Mouse (Mus musculus) stomach, embryonic 16.5 days (tissue): ENCODE results near the gene Bcl7a. TPM values are rescaled to one million over a fixed set of nuclear protein-coding genes. Genes with fewer than 3 reads are reported as not detected.

Experiments used
- ATAC-seq: fragments of 200-750 bp; cut with Nextera tagmentation; 2 replicates; pipeline ENCODE4 v1.8.0; 2017; ENCODE audit warnings: moderate number of reproducible peaks, moderate TSS enrichment; ENCODE audit not compliant: insufficient read depth, low FRiP score
- H3K27ac ChIP-seq: fragments of 300-500 bp; sonication (generic); 2 replicates; pipeline ENCODE4 v1.5.1; 2014; ENCODE audit warnings: low read length
- H3K27me3 ChIP-seq: fragments of 300-500 bp; sonication (generic); 2 replicates; pipeline ENCODE4 v1.6.1; 2014; ENCODE audit warnings: low read length, control low read depth, mixed read lengths; ENCODE audit not compliant: control insufficient read depth, insufficient read depth
- H3K36me3 ChIP-seq: fragments of 300-500 bp; sonication (generic); 2 replicates; pipeline ENCODE4 v1.6.1; 2014; ENCODE audit warnings: low read length; ENCODE audit not compliant: control insufficient read depth, insufficient read depth
- H3K4me1 ChIP-seq: fragments of 300-500 bp; sonication (generic); 2 replicates; pipeline ENCODE4 v1.6.1; 2014; ENCODE audit warnings: low read length, control low read depth, mixed read lengths; ENCODE audit not compliant: control insufficient read depth, insufficient read depth
- H3K4me2 ChIP-seq: fragments of 300-500 bp; sonication (generic); 2 replicates; pipeline ENCODE4 v1.6.1; 2014; ENCODE audit warnings: low read depth, low read length, mixed read lengths
- H3K4me3 ChIP-seq: fragments of 300-500 bp; sonication (generic); replicated peaks from 2 replicates; pipeline ENCODE4 v1.5.1; 2014; ENCODE audit warnings: mild to moderate bottlenecking, low read length
- H3K9ac ChIP-seq: fragments of 300-500 bp; sonication (generic); 2 replicates; pipeline ENCODE4 v1.6.1; 2014; ENCODE audit warnings: low read length
- H3K9me3 ChIP-seq: fragments of 300-500 bp; sonication (generic); replicated peaks from 2 replicates; pipeline ENCODE4 v1.6.1; 2016; ENCODE audit warnings: low read length, control low read depth; ENCODE audit not compliant: control insufficient read depth
- WGBS: fragments of 180-500 bp; shearing (Covaris S2); extraction: QIAGEN DNeasy Blood & Tissue Kit; methylation state at CpG from one replicate; pipeline ENCODE4 v1.1.7; 2014; 5-methylcytosine and 5-hydroxymethylcytosine counted together
- polyA plus RNA-seq: library from polyadenylated mRNA; unstranded; fragments of >200 nt; fragmentation: Nextera tagmentation; extraction: Ambion mirVana; gene quantifications from 2 replicates; pipeline ENCODE4 v1.2.1, GENCODE M21; 2015

Bcl7a gene
- polyA plus RNA-seq, 1 experiment from 2014 or later = 20.4 TPM

- no peak overlapping the region for H3K4me3 ChIP-seq
- H3K9me3 ChIP-seq = no peaks in the 10 kb centered on the region
- peak overlapping the region; percentile 25; the same call in 1 of the 2 replicates for H3K27ac ChIP-seq
- ATAC-seq = peak; percentile 5; the same call in 1 of the 2 replicates
- H3K4me2 ChIP-seq = no peak overlapping the region
- H3K9ac ChIP-seq = no peak overlapping the region
- H3K27me3 ChIP-seq = no peaks in the 10 kb centered on the region
- H3K36me3 ChIP-seq = no peaks in the 10 kb centered on the region
- 64% methylated on average over 8 of the region's 8 CpGs for WGBS
- peaks cover 16% of the 10 kb centered on the region; the same call in 1 of the 2 replicates for H3K4me1 ChIP-seq
Observed at GRCm38 (mm10) chr5:123416566-123417518, 73.2 kb downstream of the Bcl7a start.

- no peaks in the 10 kb centered on the region for H3K36me3 ChIP-seq
- H3K9ac ChIP-seq = no peak overlapping the region
- H3K9me3 ChIP-seq = no peaks in the 10 kb centered on the region
- WGBS = 43% methylated on average over 2 of the region's 2 CpGs
- H3K4me2 ChIP-seq = no peak overlapping the region
- no peaks in the 10 kb centered on the region for H3K27me3 ChIP-seq
- no peak overlapping the region; the same call in 1 of the 2 replicates for H3K27ac ChIP-seq
- 0 out of 2 replicates have a peak, but pooled peaks cover 4% of the 10 kb centered on the region for H3K4me1 ChIP-seq
- peak; percentile 37; the same call in 1 of the 2 replicates for ATAC-seq
- H3K4me3 ChIP-seq = no peak overlapping the region
Observed at GRCm38 (mm10) chr5:123423885-123424284, 80.3 kb downstream of the Bcl7a start.

Other genes with a start within 250 kb of the Bcl7a start
- gene Rhof, start 211.1 kb upstream of the Bcl7a start, polyA plus RNA-seq = 2.6 and 3.7 TPM in 2 replicates
- gene Setd1b, start 201.6 kb upstream of the Bcl7a start, polyA plus RNA-seq = 6.7 and 7.7 TPM in 2 replicates
- gene Psmd9, start 174.4 kb upstream of the Bcl7a start, polyA plus RNA-seq = 67.5 and 71.0 TPM in 2 replicates
- 3.3 and 4.1 TPM in 2 replicates for gene Hpd, start 161.1 kb upstream of the Bcl7a start, polyA plus RNA-seq
- gene Wdr66, start 91.7 kb upstream of the Bcl7a start, polyA plus RNA-seq = 0.84 and 1.1 TPM in 2 replicates
- 17.3 and 17.4 TPM in 2 replicates for gene Mlxip, start 51.0 kb downstream of the Bcl7a start, polyA plus RNA-seq
- not detected in 2 replicates for gene Lrrc43, start 145.5 kb downstream of the Bcl7a start, polyA plus RNA-seq
- gene Il31, start 145.7 kb downstream of the Bcl7a start, polyA plus RNA-seq = not detected in 2 replicates
- gene B3gnt4, start 166.6 kb downstream of the Bcl7a start, polyA plus RNA-seq = 0.19 and 0.90 TPM in 2 replicates
- 94.8 and 100 TPM in 2 replicates for gene Diablo, start 180.3 kb downstream of the Bcl7a start, polyA plus RNA-seq
- 3.3 and 4.2 TPM in 2 replicates for gene Gm49027, start 181.7 kb downstream of the Bcl7a start, polyA plus RNA-seq
- gene Vps33a, start 229.2 kb downstream of the Bcl7a start, polyA plus RNA-seq = 24.8 and 25.0 TPM in 2 replicates